Mouse (Mus musculus) E14TG2a.4 (cell line): ENCODE measurements around the gene Plcb4.

ENCODE experiments used
- CTCF ChIP-seq: conservative IDR thresholded peaks from 2 replicates; pipeline ENCODE4 v1.5.1; 2014; ENCODE audit warnings: low read length
- NANOG ChIP-seq: IDR thresholded peaks from 2 replicates; pipeline ENCODE4 v1.6.1; 2014; ENCODE audit warnings: borderline replicate concordance, low read length, mixed read lengths

- no peak for TF ChIP-seq CTCF
- TF ChIP-seq NANOG = no peak
These were observed 45.9 kb downstream of the Plcb4 start for GRCm38 (mm10) chr2:135704673-135705072.
